Mouse (Mus musculus): ENCODE data around the gene Fcgr3. TPM values are rescaled to one million over a fixed set of nuclear protein-coding genes. Genes with fewer than 3 reads are reported as not detected.

The Fcgr3 gene
- polyA plus RNA-seq (2012; rRNA removed) = 14.0 and 18.2 TPM in 2 replicates

DNA sequence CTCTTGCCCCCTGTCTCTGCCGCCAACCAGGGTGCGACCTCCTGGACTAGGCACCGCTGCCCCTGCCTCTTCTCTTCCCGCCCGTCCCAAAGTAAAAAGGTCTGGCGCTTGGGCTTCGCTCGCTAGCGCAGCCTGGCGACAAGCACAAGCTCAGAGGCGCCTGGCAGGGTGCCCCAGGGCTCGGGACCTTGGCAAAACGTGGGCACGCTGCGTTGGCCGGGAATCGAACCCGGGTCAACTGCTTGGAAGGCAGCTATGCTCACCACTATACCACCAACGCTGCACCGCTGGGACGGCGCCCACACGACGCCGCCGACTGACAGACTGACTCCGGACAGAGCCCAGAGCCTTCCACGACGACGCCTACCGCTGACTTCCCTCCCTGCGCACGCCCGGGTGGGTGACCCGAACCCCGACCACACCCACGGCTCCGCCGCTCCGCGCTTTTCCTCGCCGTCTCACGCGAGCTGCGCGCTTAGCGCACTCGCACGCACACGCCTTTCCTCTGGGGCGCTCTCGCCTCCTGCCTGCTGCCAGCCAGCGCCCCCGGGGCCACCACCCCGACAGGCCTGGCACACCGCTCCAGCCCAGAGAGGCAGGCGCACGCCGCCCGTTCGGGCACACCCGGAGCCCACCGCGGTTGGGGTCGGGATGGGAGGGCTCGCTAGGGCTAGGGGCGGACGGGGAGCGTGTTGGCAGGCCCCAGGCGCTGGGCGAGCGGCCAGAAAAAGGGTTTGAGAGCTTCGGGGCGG is at the start of gene Fcgr3:
Fcgr3 (minus strand) TSS at position 445 of the 752 bp plus-strand sequence.

DNA sequence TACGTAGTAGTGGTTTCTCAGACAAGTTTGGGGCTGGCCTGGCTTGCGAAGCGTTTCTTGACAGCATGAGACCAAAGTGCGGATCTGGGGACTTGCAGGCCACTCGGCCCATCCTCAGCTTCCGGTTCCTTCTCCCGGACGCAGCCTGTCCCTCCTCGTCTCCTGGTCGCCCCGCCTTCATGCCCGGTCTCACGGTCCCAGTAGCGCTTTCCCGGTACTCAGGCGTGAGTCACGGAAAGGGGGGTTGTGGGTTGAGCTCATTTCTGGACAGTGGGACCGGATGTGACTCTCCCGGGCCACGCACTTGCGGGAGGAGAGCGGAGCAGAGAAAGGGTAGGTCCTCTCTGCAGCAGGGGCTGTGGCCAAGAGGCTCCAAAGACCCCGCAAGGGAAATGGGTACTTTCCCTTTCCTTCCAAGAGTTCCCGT is 49.2 kb upstream of the Fcgr3 start, which contains the start of gene Cfap126:
Cfap126 (plus strand) TSS at position 46 of the 427 bp plus-strand sequence.

DNA sequence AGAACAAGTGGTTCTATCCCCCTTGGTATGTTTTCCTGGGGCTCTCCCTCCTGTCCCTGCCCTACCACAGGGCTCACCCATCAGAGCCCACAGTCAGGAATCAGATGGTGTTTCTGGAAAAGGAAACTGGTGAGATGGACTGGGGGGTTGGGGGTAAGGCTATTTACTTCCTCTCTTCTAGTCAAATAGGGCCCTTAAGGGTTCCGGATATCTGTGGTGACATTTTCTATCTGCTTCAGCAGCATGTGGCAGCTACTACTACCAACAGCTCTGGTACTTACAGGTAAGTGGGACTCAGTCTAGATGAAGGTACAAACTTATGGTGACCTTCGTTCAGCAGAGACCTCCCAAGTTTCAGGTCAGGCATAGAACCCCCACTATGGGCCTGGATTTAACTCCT is 46.0 kb downstream of the Fcgr3 start, which contains the start of gene Fcgr4:
Fcgr4 (plus strand) TSS at position 184 of the 400 bp plus-strand sequence.

Other genes starting within 250 kb of the Fcgr3 start
- 4.7 and 5.5 TPM in 2 replicates for gene Atf6, start 197.2 kb downstream of the Fcgr3 start, polyA plus RNA-seq (2012; rRNA removed)
- 0.33 and 0.44 TPM in 2 replicates for gene Gm26620, start 179.9 kb downstream of the Fcgr3 start, polyA plus RNA-seq (2012; rRNA removed)
- gene Dusp12, start 179.4 kb downstream of the Fcgr3 start, polyA plus RNA-seq (2012; rRNA removed) = 13.8 and 16.3 TPM in 2 replicates
- gene Fcrlb, start 152.0 kb downstream of the Fcgr3 start, polyA plus RNA-seq (2012; rRNA removed) = 0.03 and 0.09 TPM in 2 replicates
- 0.21 and 0.35 TPM in 2 replicates for gene Fcrla, start 137.4 kb downstream of the Fcgr3 start, polyA plus RNA-seq (2012; rRNA removed)
- gene Fcgr2b, start 88.4 kb downstream of the Fcgr3 start, polyA plus RNA-seq (2012; rRNA removed) = 2.3 and 3.0 TPM in 2 replicates
- gene Fcgr4, start 46.0 kb downstream of the Fcgr3 start, polyA plus RNA-seq (2012; rRNA removed) = 2.2 and 3.8 TPM in 2 replicates
- 2.0 and 2.2 TPM in 2 replicates for gene Cfap126, start 49.0 kb upstream of the Fcgr3 start, polyA plus RNA-seq (2012; rRNA removed)
- gene Sdhc, start 85.7 kb upstream of the Fcgr3 start, polyA plus RNA-seq (2012; rRNA removed) = 101 and 123 TPM in 2 replicates
- 0.08 and 0.11 TPM in 2 replicates for gene Mpz, start 85.8 kb upstream of the Fcgr3 start, polyA plus RNA-seq (2012; rRNA removed)
- gene Pcp4l1, start 131.3 kb upstream of the Fcgr3 start, polyA plus RNA-seq (2012; rRNA removed) = 1.0 and 1.1 TPM in 2 replicates
- 0.59 and 0.90 TPM in 2 replicates for gene Nr1i3, start 149.0 kb upstream of the Fcgr3 start, polyA plus RNA-seq (2012; rRNA removed)
- 10.6 and 11.9 TPM in 2 replicates for gene Tomm40l, start 157.6 kb upstream of the Fcgr3 start, polyA plus RNA-seq (2012; rRNA removed)
- gene Apoa2, start 160.1 kb upstream of the Fcgr3 start, polyA plus RNA-seq (2012; rRNA removed) = 2,548 and 2,817 TPM in 2 replicates
- 41.9 and 56.5 TPM in 2 replicates for gene Fcer1g, start 169.4 kb upstream of the Fcgr3 start, polyA plus RNA-seq (2012; rRNA removed)
- 0.18 and 0.24 TPM in 2 replicates for gene Adamts4, start 185.5 kb upstream of the Fcgr3 start, polyA plus RNA-seq (2012; rRNA removed)
- 80.1 and 91.3 TPM in 2 replicates for gene Ndufs2, start 186.5 kb upstream of the Fcgr3 start, polyA plus RNA-seq (2012; rRNA removed)
- 12.0 and 15.2 TPM in 2 replicates for gene B4galt3, start 205.4 kb upstream of the Fcgr3 start, polyA plus RNA-seq (2012; rRNA removed)
- gene Ppox, start 216.3 kb upstream of the Fcgr3 start, polyA plus RNA-seq (2012; rRNA removed) = 138 and 165 TPM in 2 replicates
- 16.5 and 19.1 TPM in 2 replicates for gene Usp21, start 223.1 kb upstream of the Fcgr3 start, polyA plus RNA-seq (2012; rRNA removed)
- gene Ufc1, start 230.1 kb upstream of the Fcgr3 start, polyA plus RNA-seq (2012; rRNA removed) = 21.5 and 27.7 TPM in 2 replicates

All from liver, embryonic 14 days (tissue).